Mouse (Mus musculus) embryonic stem cell, embryonic (primary cell): ENCODE measurements at regions not wholly inside any gene's neighbourhood (a gene's known extent, or its start where the extent isn't known, plus 50 kb on each side); places are given as distances from the start of the nearest gene placed in this dataset.

Source experiments
- CTCF ChIA-PET, 4 experiments: fragments of 300-600 bp in 2 of 4; fragments of 350-600 bp in 2 of 4; sonication (Branson Sonifier 250); formaldehyde crosslinking; loops; one replicate each; lab custom pipeline; 2022; ENCODE audit warnings: inconsistent platforms in 2 of 4; lab: Charles Lee
- POLR2A ChIA-PET, 4 experiments: fragments of 300-600 bp in 2 of 4; fragments of 350-600 bp in 2 of 4; sonication (Branson Sonifier 250); formaldehyde crosslinking; loops; one replicate each; lab custom pipeline; 2022; ENCODE audit warnings: antibody characterized with exemption in 4 of 4, inconsistent platforms in 1 of 4; lab: Charles Lee

GRCm38 (mm10) chr17:83074893-83075292 lies 140.2 kb upstream of the Pkdcc start:
- ChIA-PET POLR2A (no interaction called here), CTCF (no interaction called here)

GRCm38 (mm10) chr17:83077737-83078600 lies 137.1 kb upstream of the Pkdcc start:
- ChIA-PET CTCF (interaction anchor here in 2 of 4 experiments (0.6 to 0.7 kb wide), 2 partner anchors 79 to 561 kb away, joined by 3 read pairs; no protein-coding TSS in a partner anchor), POLR2A (interaction anchor here in 1 of 4 experiments (0.7 kb wide), 1 partner anchor 116 kb away, joined by 3 read pairs; no protein-coding TSS in a partner anchor)

GRCm38 (mm10) chr17:83078601-83079360 lies 136.3 kb upstream of the Pkdcc start:
- CTCF ChIA-PET = interaction anchor here in 1 of 4 experiments (0.7 kb wide), 1 partner anchor 560 kb away, joined by 3 read pairs; no protein-coding TSS in a partner anchor
- POLR2A ChIA-PET = interaction anchor here in 1 of 4 experiments (0.7 kb wide), 1 partner anchor 115 kb away, joined by 3 read pairs; no protein-coding TSS in a partner anchor

- ChIA-PET CTCF (no interaction called here), POLR2A (no interaction called here)
These were observed 135.8 kb upstream of the Pkdcc start for GRCm38 (mm10) chr17:83079361-83079685.

GRCm38 (mm10) chr17:83081729-83082128 lies 133.4 kb upstream of the Pkdcc start:
- POLR2A ChIA-PET = no interaction called here
- CTCF ChIA-PET = no interaction called here

GRCm38 (mm10) chr17:83083521-83083920 lies 131.6 kb upstream of the Pkdcc start:
- ChIA-PET POLR2A (interaction anchor here in 2 of 4 experiments (0.6 to 0.7 kb wide), 2 partner anchors 42 to 141 kb away, joined by 3 to 5 read pairs; no protein-coding TSS in a partner anchor), CTCF (interaction anchor here in 1 of 4 experiments (0.7 kb wide), 1 partner anchor 59 kb away, joined by 5 read pairs; no protein-coding TSS in a partner anchor)

GRCm38 (mm10) chr17:83085792-83086475 lies 129.2 kb upstream of the Pkdcc start:
- ChIA-PET CTCF (interaction anchor here in 2 of 4 experiments (0.6 to 0.7 kb wide), 3 partner anchors 127 to 346 kb away, joined by 3 to 5 read pairs (median 3); no protein-coding TSS in a partner anchor), POLR2A (no interaction called here)

- CTCF ChIA-PET = interaction anchor here in 2 of 4 experiments (0.6 to 0.7 kb wide), 4 partner anchors 89 to 345 kb away, joined by 3 to 5 read pairs (median 4); no protein-coding TSS in a partner anchor
- POLR2A ChIA-PET = no interaction called here
These were observed 128.4 kb upstream of the Pkdcc start for GRCm38 (mm10) chr17:83086703-83087102.

- POLR2A ChIA-PET = interaction anchor here in 1 of 4 experiments (0.7 kb wide), 1 partner anchor 8 kb away, joined by 3 read pairs; no protein-coding TSS in a partner anchor
- CTCF ChIA-PET = interaction anchor here in 1 of 4 experiments (0.6 kb wide), 1 partner anchor 25 kb away, joined by 4 read pairs; no protein-coding TSS in a partner anchor
These were observed 126.6 kb upstream of the Pkdcc start for GRCm38 (mm10) chr17:83088471-83088870.

- POLR2A ChIA-PET = interaction anchor here in 1 of 4 experiments (0.6 kb wide), 1 partner anchor 775 kb away, joined by 3 read pairs; no protein-coding TSS in a partner anchor
- CTCF ChIA-PET = interaction anchor here in 1 of 4 experiments (0.5 kb wide), 1 partner anchor 260 kb away, joined by 4 read pairs; no protein-coding TSS in a partner anchor
These were observed 125.0 kb upstream of the Pkdcc start for GRCm38 (mm10) chr17:83089856-83090692.

- CTCF ChIA-PET = no interaction called here
- POLR2A ChIA-PET = no interaction called here
These were observed 121.2 kb upstream of the Pkdcc start for GRCm38 (mm10) chr17:83093862-83094261.

- POLR2A ChIA-PET = no interaction called here
These were observed 118.6 kb upstream of the Pkdcc start for GRCm38 (mm10) chr17:83096451-83096850.

GRCm38 (mm10) chr17:83097998-83098397 lies 117.1 kb upstream of the Pkdcc start:
- CTCF ChIA-PET = no interaction called here
- POLR2A ChIA-PET = no interaction called here

More at GRCm38 (mm10) chr17:83096451-83096850, 118.6 kb upstream of the Pkdcc start:
- CTCF ChIA-PET = no interaction called here

- POLR2A ChIA-PET = no interaction called here
These were observed 116.2 kb upstream of the Pkdcc start for GRCm38 (mm10) chr17:83098679-83099413.

GRCm38 (mm10) chr17:83101035-83101434 lies 114.1 kb upstream of the Pkdcc start:
- ChIA-PET POLR2A (interaction anchor here in 1 of 4 experiments (0.5 kb wide), 2 partner anchors 13 to 514 kb away, joined by 3 to 4 read pairs; no protein-coding TSS in a partner anchor), CTCF (no interaction called here)

More at GRCm38 (mm10) chr17:83098679-83099413, 116.2 kb upstream of the Pkdcc start:
- CTCF ChIA-PET = no interaction called here

GRCm38 (mm10) chr17:83101756-83102155 lies 113.3 kb upstream of the Pkdcc start:
- POLR2A ChIA-PET = interaction anchor here in 2 of 4 experiments (0.5 kb wide), 2 partner anchors 12 to 262 kb away, joined by 4 read pairs; no protein-coding TSS in a partner anchor
- CTCF ChIA-PET = no interaction called here
